Mouse (Mus musculus): ENCODE measurements around the gene Rnf220. TPM values are rescaled to one million over a fixed set of nuclear protein-coding genes. Genes with fewer than 3 reads are reported as not detected.
A peak's percentile ranks its signal among the peaks of the same experiment; 100 is the strongest.

Rnf220 gene
- polyA plus RNA-seq, 1 experiment from 2014 or later, result 17.3 TPM

DNA sequence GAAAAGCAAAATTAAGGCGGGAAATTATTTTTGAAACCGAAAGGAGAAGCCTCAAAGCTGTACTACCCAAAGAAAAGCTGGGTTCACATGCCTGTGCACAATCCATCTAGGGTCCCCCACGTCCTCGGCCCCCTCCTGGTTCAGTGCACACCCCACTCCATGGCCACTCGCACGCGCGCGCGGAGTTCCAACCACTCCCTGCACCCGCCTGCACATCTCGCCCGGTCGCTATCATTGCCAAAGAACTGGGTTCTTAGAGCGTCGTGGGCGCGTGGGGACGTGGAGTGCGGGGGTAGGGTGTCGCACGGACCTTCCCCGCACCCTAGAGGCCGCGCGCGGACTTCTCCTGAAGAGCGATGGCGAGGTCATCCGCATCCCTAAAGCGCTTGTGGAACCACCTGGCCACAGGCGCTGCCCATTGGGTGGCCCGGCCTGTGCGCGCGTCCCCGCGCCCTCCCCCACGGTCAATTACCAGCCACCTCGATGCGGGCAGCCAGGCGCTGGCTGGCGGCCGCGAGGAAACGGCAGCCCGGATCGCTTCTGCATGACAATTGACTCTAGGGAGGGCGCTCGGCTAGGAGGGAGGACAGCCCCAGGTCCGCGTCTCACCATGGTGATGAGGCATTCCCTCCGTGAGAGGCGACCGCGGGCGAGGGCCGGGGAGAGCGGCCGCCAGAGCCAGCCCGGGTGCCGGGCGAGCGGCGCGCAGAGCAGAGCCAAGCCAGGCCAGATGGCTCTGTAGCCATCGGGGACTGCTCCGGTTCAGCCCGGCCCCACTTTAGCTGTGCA, 12.4 kb downstream of the Rnf220 start:
- ATAC-seq (peak; percentile 66), DNase-seq (peak; percentile 54)
- Histone ChIP-seq H3K4me3 (ENCODE audit: low read depth, low read length) (peak overlapping the region; percentile 54), H3K9me3 (ENCODE audit: low read length) (no peaks in the 10 kb centered on the region), H3K4me2 (ENCODE audit: low read depth, low read length) (peak overlapping the region; percentile 94), H3K9ac (replicated peaks) (peak overlapping the region; percentile 32), H3K36me3 (replicated peaks; ENCODE audit: insufficient read depth, low read length) (no peaks in the 10 kb centered on the region), H3K27ac (ENCODE audit: low read depth) (no peak overlapping the region), H3K27me3 (ENCODE audit: insufficient read depth, low read length) (peaks cover 13% of the 10 kb centered on the region; the same call in 1 of the 2 replicates), H3K4me1 (ENCODE audit: insufficient read depth) (peaks cover 8% of the 10 kb centered on the region; the same call in 1 of the 2 replicates)
- WGBS (ENCODE audit: insufficient replicate concordance), result under 1% methylated on average over 67 of the region's 69 CpGs
- peak; percentile 12; the same call in 1 of the 2 replicates for TF ChIP-seq CTCF (IDR thresholded peaks at IDR 0.05; ENCODE audit: low read depth)
- TF ChIP-seq EP300 (IDR thresholded peaks at IDR 0.05; ENCODE audit: low read depth), result no peak

DNA sequence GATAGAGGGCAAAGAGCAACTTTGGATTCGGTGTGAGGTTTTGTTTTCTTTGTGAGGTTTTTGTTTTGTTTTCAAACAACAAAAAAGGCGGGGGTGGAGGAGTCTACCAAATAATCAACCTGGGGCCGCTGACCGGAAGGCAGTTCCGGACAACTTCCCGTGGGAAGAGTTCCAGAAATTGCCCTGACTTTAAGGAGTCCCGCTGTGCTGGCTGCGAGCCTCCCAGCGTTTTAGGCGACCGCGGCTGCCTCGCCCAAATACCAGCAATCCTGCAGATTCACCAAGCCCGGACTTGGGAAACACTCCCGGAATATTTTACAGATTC, 13.0 kb downstream of the Rnf220 start:
- no peak overlapping the region for H3K27ac ChIP-seq (ENCODE audit: low read depth)
- DNase-seq (peak; percentile 35), ATAC-seq (peak; percentile 18; the same call in 1 of the 2 replicates)
- H3K9ac ChIP-seq (replicated peaks), result peak overlapping the region; percentile 32
- H3K27me3 ChIP-seq (ENCODE audit: insufficient read depth, low read length), result peaks cover 10% of the 10 kb centered on the region; the same call in 1 of the 2 replicates
- no peaks in the 10 kb centered on the region for H3K9me3 ChIP-seq (ENCODE audit: low read length)
- peak overlapping the region; percentile 94 for H3K4me2 ChIP-seq (ENCODE audit: low read depth, low read length)
- H3K4me1 ChIP-seq (ENCODE audit: insufficient read depth), result peaks cover 10% of the 10 kb centered on the region; the same call in 1 of the 2 replicates
- WGBS (ENCODE audit: insufficient replicate concordance), result 3% methylated on average over 15 of the region's 15 CpGs
- TF ChIP-seq EP300 (IDR thresholded peaks at IDR 0.05; ENCODE audit: low read depth) (no peak), CTCF (IDR thresholded peaks at IDR 0.05; ENCODE audit: low read depth) (no peak)
- H3K36me3 ChIP-seq (replicated peaks; ENCODE audit: insufficient read depth, low read length), result no peaks in the 10 kb centered on the region
- peak overlapping the region; percentile 54 for H3K4me3 ChIP-seq (ENCODE audit: low read depth, low read length)

DNA sequence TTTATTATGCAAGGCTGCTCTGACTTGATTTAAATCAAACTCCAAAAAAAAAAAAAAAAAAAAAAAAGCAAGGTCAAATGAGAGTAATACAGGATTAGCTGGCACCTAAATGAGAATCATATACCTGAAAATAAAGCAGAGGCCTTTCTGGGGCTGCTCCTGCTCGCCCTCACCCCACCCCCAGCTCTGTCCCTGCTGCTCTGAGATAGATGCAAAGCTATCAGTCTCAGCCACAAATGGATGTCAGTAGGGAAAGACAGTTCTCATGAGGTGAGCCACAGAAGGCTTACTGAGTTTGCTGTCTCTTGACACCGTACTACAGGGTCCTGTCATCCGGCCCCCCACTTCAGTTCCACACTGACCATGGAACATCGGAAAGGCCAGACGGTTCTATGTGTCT, 14.7 kb downstream of the Rnf220 start:
- Histone ChIP-seq H3K9me3 (ENCODE audit: low read length) (no peaks in the 10 kb centered on the region), H3K9ac (replicated peaks) (no peak overlapping the region), H3K27ac (ENCODE audit: low read depth) (no peak overlapping the region), H3K27me3 (ENCODE audit: insufficient read depth, low read length) (peaks cover 10% of the 10 kb centered on the region; the same call in 1 of the 2 replicates), H3K4me3 (ENCODE audit: low read depth, low read length) (no peak overlapping the region), H3K36me3 (replicated peaks; ENCODE audit: insufficient read depth, low read length) (no peaks in the 10 kb centered on the region), H3K4me2 (ENCODE audit: low read depth, low read length) (no peak overlapping the region), H3K4me1 (ENCODE audit: insufficient read depth) (peaks cover 27% of the 10 kb centered on the region)
- TF ChIP-seq CTCF (IDR thresholded peaks at IDR 0.05; ENCODE audit: low read depth), result no peak
- no peak for TF ChIP-seq EP300 (IDR thresholded peaks at IDR 0.05; ENCODE audit: low read depth)
- DNase-seq (no peak), ATAC-seq (no peak)
- WGBS (ENCODE audit: insufficient replicate concordance), result 62% methylated on average over 5 of the region's 5 CpGs

DNA sequence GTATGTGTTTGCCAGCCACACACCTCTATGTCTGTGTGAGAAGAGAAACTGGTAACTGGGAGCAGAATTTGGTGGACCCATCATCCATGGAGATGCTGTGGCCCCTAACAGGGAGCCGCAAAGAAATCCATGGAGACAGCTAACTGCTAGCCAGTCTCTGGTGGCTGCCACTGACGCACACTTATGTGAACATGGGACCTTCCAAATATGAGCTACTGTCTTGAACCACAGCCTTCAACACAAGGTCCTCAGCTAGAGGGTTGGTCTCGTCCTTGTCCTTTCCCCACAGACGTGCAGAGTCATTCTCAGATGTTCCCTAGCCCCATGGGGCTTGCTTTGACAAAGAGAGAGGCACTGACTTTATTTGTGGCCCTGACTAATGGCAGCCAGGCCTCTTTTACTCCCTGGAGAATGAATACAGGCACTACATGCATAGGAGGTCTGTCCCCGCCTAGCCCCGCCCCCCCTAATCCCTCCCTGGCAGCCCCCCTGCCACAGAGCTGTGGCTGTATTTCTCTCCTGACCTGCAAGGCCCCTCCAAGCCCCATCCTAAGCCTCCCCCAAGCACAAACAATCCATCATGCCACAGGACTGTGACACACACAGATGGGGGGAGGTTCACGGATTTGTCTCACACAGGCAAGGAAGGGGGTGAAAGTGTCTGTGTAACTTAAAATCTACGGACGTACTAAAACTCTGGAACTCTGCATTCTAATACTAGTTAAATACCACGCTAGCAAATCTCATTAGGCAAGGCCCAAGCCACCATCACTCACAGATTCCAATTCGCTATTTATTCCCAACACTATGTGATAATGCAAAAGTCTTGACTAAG, 16.0 kb downstream of the Rnf220 start:
- peaks cover 10% of the 10 kb centered on the region; the same call in 1 of the 2 replicates for H3K27me3 ChIP-seq (ENCODE audit: insufficient read depth, low read length)
- DNase-seq, result no peak
- 47% methylated on average over 10 of the region's 11 CpGs for WGBS (ENCODE audit: insufficient replicate concordance)
- H3K4me3 ChIP-seq (ENCODE audit: low read depth, low read length), result no peak overlapping the region
- ATAC-seq, result no peak
- H3K36me3 ChIP-seq (replicated peaks; ENCODE audit: insufficient read depth, low read length), result no peaks in the 10 kb centered on the region
- no peak overlapping the region for H3K4me2 ChIP-seq (ENCODE audit: low read depth, low read length)
- H3K4me1 ChIP-seq (ENCODE audit: insufficient read depth), result peaks cover 37% of the 10 kb centered on the region
- TF ChIP-seq CTCF (IDR thresholded peaks at IDR 0.05; ENCODE audit: low read depth) (no peak), EP300 (IDR thresholded peaks at IDR 0.05; ENCODE audit: low read depth) (no peak)
- H3K27ac ChIP-seq (ENCODE audit: low read depth), result no peak overlapping the region
- no peak overlapping the region for H3K9ac ChIP-seq (replicated peaks)
- H3K9me3 ChIP-seq (ENCODE audit: low read length), result no peaks in the 10 kb centered on the region

DNA sequence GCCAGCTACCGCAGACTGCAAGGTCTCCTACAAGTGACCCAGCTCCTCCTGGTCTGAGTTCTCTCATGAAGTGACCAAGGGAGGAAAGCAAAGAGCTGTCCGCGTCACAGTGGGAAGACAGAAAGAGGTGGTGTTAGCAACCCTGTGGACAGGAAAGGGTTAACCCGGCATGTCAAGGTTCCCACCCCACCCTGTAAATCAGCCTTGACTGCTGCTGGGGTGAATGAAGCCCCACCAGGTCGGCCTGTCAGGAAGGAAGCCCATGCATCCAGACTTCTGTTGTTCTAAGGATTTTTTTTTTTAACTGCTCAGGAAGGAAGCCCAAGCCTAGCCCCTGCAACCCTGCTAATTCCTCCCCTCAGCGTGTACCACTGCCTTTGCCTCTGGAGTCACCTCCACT, 16.9 kb downstream of the Rnf220 start:
- no peak overlapping the region for H3K27ac ChIP-seq (ENCODE audit: low read depth)
- no peak overlapping the region for H3K4me3 ChIP-seq (ENCODE audit: low read depth, low read length)
- DNase-seq (no peak), ATAC-seq (no peak)
- H3K36me3 ChIP-seq (replicated peaks; ENCODE audit: insufficient read depth, low read length), result no peaks in the 10 kb centered on the region
- H3K4me1 ChIP-seq (ENCODE audit: insufficient read depth), result peaks cover 43% of the 10 kb centered on the region
- 27% methylated on average over 6 of the region's 6 CpGs for WGBS (ENCODE audit: insufficient replicate concordance)
- no peak overlapping the region for H3K4me2 ChIP-seq (ENCODE audit: low read depth, low read length)
- no peak overlapping the region for H3K9ac ChIP-seq (replicated peaks)
- TF ChIP-seq CTCF (IDR thresholded peaks at IDR 0.05; ENCODE audit: low read depth), result no peak
- TF ChIP-seq EP300 (IDR thresholded peaks at IDR 0.05; ENCODE audit: low read depth), result no peak
- H3K27me3 ChIP-seq (ENCODE audit: insufficient read depth, low read length), result peaks cover 3% of the 10 kb centered on the region; the same call in 1 of the 2 replicates
- no peaks in the 10 kb centered on the region for H3K9me3 ChIP-seq (ENCODE audit: low read length)

Measured in liver, postnatal 0 days (tissue).